Mouse (Mus musculus): ENCODE results near the gene Tmem37.

Gene Tmem37

GRCm38 (mm10) chr1:120057674-120058430 lies 16.0 kb downstream of the Tmem37 start:
- no peak for DNase-seq (ENCODE audit: low spot score in 2 of 2)

GRCm38 (mm10) chr1:120057044-120057443 lies 16.8 kb downstream of the Tmem37 start:
- no peak for DNase-seq (ENCODE audit: low spot score in 2 of 2)

- no peak for DNase-seq (ENCODE audit: low spot score in 2 of 2)
These were observed 17.6 kb downstream of the Tmem37 start for GRCm38 (mm10) chr1:120056236-120056635.

GRCm38 (mm10) chr1:120055475-120055874 lies 18.4 kb downstream of the Tmem37 start:
- no peak for DNase-seq (ENCODE audit: low spot score in 2 of 2)

- DNase-seq (ENCODE audit: low spot score in 2 of 2) = no peak
These were observed 18.9 kb downstream of the Tmem37 start for GRCm38 (mm10) chr1:120054997-120055396.

GRCm38 (mm10) chr1:120051070-120051469 lies 22.8 kb downstream of the Tmem37 start:
- DNase-seq (ENCODE audit: low spot score in 2 of 2) = no peak

GRCm38 (mm10) chr1:120047325-120047724 lies 26.5 kb downstream of the Tmem37 start:
- DNase-seq (ENCODE audit: low spot score in 2 of 2) = no peak

GRCm38 (mm10) chr1:120044584-120044983 lies 29.3 kb downstream of the Tmem37 start:
- no peak for DNase-seq (ENCODE audit: low spot score in 2 of 2)

- DNase-seq (ENCODE audit: low spot score in 2 of 2) = no peak
These were observed 31.5 kb downstream of the Tmem37 start for GRCm38 (mm10) chr1:120042421-120042820.

- DNase-seq (ENCODE audit: low spot score in 2 of 2) = no peak
These were observed 35.3 kb downstream of the Tmem37 start for GRCm38 (mm10) chr1:120038594-120038993.

- DNase-seq (ENCODE audit: low spot score in 2 of 2) = no peak
These were observed 36.7 kb downstream of the Tmem37 start for GRCm38 (mm10) chr1:120037021-120037683.

GRCm38 (mm10) chr1:120035456-120036034 lies 38.3 kb downstream of the Tmem37 start:
- DNase-seq (ENCODE audit: low spot score in 2 of 2) = no peak

- DNase-seq (ENCODE audit: low spot score in 2 of 2) = no peak
These were observed 39.1 kb downstream of the Tmem37 start for GRCm38 (mm10) chr1:120034793-120035192.

GRCm38 (mm10) chr1:120033469-120033854 lies 40.4 kb downstream of the Tmem37 start:
- DNase-seq (ENCODE audit: low spot score in 2 of 2) = no peak

- peak; percentile 85 to 86 for DNase-seq (ENCODE audit: low spot score in 2 of 2)
These were observed 40.9 kb downstream of the Tmem37 start for GRCm38 (mm10) chr1:120032804-120033468.

- DNase-seq (ENCODE audit: low spot score in 2 of 2) = no peak
These were observed 43.4 kb downstream of the Tmem37 start for GRCm38 (mm10) chr1:120030474-120030873.

- no peak for DNase-seq (ENCODE audit: low spot score in 2 of 2)
These were observed 46.2 kb downstream of the Tmem37 start for GRCm38 (mm10) chr1:120027693-120028092.

GRCm38 (mm10) chr1:120025050-120025439 lies 48.8 kb downstream of the Tmem37 start:
- DNase-seq (ENCODE audit: low spot score in 2 of 2) = no peak

GRCm38 (mm10) chr1:120024331-120025049 lies 49.4 kb downstream of the Tmem37 start:
- no peak for DNase-seq (ENCODE audit: low spot score in 2 of 2)

- peak; percentile 71 to 72 for DNase-seq (ENCODE audit: low spot score in 2 of 2)
These were observed 51.9 kb downstream of the Tmem37 start for GRCm38 (mm10) chr1:120021951-120022350.

GRCm38 (mm10) chr1:120020322-120020897 lies 53.5 kb downstream of the Tmem37 start:
- DNase-seq (ENCODE audit: low spot score in 2 of 2) = no peak
